Mouse (Mus musculus) midbrain, embryonic 16.5 days (tissue): ENCODE measurements around the gene Gjd2. TPM values are rescaled to one million over a fixed set of nuclear protein-coding genes. Genes with fewer than 3 reads are reported as not detected.

Experiments
- ATAC-seq: fragments of 200-750 bp; cut with Nextera tagmentation; 2 replicates; pipeline ENCODE4 v1.8.0; 2017; ENCODE audit warnings: moderate TSS enrichment
- H3K27ac ChIP-seq: fragments of 300-500 bp; sonication (generic); 2 replicates; pipeline ENCODE4 v1.5.1; 2014; ENCODE audit warnings: mild to moderate bottlenecking, low read length, mixed read lengths
- H3K27me3 ChIP-seq: fragments of 300-500 bp; sonication (generic); 2 replicates; pipeline ENCODE4 v1.6.1; 2014; ENCODE audit warnings: low read depth, low read length, mixed read lengths; ENCODE audit not compliant: control insufficient read depth, insufficient read depth
- H3K36me3 ChIP-seq: fragments of 300-500 bp; sonication (generic); 2 replicates; pipeline ENCODE4 v1.6.1; 2014; ENCODE audit warnings: mild to moderate bottlenecking, low read length, moderate library complexity, mixed read lengths; ENCODE audit not compliant: control insufficient read depth, insufficient read depth
- H3K4me1 ChIP-seq: fragments of 300-500 bp; sonication (generic); 2 replicates; pipeline ENCODE4 v1.6.1; 2014; ENCODE audit warnings: mild to moderate bottlenecking, low read length, mixed read lengths; ENCODE audit not compliant: control insufficient read depth, insufficient read depth
- H3K4me2 ChIP-seq: fragments of 300-500 bp; sonication (generic); 2 replicates; pipeline ENCODE4 v1.6.1; 2014; ENCODE audit warnings: mild to moderate bottlenecking, low read length, mixed read lengths
- H3K4me3 ChIP-seq: fragments of 300-500 bp; sonication (generic); 2 replicates; pipeline ENCODE4 v1.5.1; 2014; ENCODE audit warnings: low read depth, mild to moderate bottlenecking, low read length, moderate library complexity, mixed read lengths
- H3K9ac ChIP-seq: fragments of 300-500 bp; sonication (generic); 2 replicates; pipeline ENCODE4 v1.6.1; 2014; ENCODE audit warnings: low read depth, low read length, mixed read lengths
- H3K9me3 ChIP-seq: fragments of 300-500 bp; sonication (generic); replicated peaks from 2 replicates; pipeline ENCODE4 v1.6.1; 2014; ENCODE audit warnings: mild to moderate bottlenecking, low read length, mixed read lengths; ENCODE audit not compliant: control insufficient read depth, poor library complexity, severe bottlenecking
- WGBS: fragments of 180-500 bp; shearing (Covaris S2); extraction: QIAGEN DNeasy Blood & Tissue Kit; methylation state at CpG from one replicate; pipeline ENCODE4 v1.1.7; 2014; 5-methylcytosine and 5-hydroxymethylcytosine counted together
- polyA plus RNA-seq: library from polyadenylated mRNA; unstranded; fragments of >200 nt; fragmentation: Nextera tagmentation; extraction: Ambion mirVana; gene quantifications from 2 replicates; pipeline ENCODE4 v1.2.1, GENCODE M21; 2015

Gjd2 gene
- polyA plus RNA-seq, 1 experiment from 2014 or later = 11.9 TPM

DNA sequence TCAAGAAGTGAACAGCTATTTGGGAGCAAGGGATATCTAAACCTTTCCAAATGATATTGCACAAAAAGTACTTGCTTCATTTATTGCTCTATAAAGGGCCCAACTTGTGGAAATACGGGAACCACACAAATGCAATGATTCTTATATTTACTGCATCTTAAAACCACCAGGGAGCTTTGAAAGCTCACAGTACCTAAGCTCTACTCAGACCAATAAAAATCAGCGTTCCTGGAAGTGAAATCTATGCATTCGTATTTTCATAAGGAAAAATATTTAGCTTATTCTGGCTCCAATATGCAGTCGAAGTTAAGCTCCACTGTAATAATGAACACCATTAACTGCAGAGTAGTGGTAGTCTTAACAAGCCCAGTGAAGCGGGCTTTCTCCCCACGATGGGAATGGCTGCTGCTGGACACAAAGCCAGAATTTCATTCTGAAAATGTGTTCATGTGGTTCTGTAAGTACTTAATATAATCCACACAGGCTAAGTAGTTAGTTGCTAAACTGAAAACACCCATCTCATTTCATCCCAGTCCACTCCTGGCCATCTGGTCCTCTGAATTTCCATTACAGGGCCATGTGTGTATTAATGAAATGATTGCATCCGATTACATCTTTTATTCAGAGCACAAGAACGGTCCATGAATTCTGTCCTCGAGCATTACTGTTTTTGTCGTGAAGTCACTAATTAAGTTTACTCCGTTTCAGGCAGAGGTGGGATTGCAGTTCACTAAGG lies 6.2 kb upstream of the Gjd2 start:
- H3K4me3 ChIP-seq = no peak overlapping the region
- H3K9ac ChIP-seq = no peak overlapping the region
- WGBS = 55% methylated on average over 11 of the region's 11 CpGs
- H3K4me2 ChIP-seq = no peak overlapping the region
- H3K27ac ChIP-seq = no peak overlapping the region
- ATAC-seq = no peak
- no peaks in the 10 kb centered on the region; the same call in none of the 2 replicates for H3K36me3 ChIP-seq
- H3K9me3 ChIP-seq = no peaks in the 10 kb centered on the region
- no peaks in the 10 kb centered on the region for H3K27me3 ChIP-seq
- H3K4me1 ChIP-seq = peaks cover 11% of the 10 kb centered on the region; the same call in 1 of the 2 replicates

- WGBS = 15% methylated on average over 10 of the region's 10 CpGs
- Histone ChIP-seq H3K27me3 (no peaks in the 10 kb centered on the region), H3K4me2 (peak overlapping the region; percentile 34), H3K4me3 (no peak overlapping the region), H3K9ac (no peak overlapping the region), H3K9me3 (no peaks in the 10 kb centered on the region), H3K4me1 (peaks cover 14% of the 10 kb centered on the region; the same call in 1 of the 2 replicates), H3K36me3 (no peaks in the 10 kb centered on the region; the same call in none of the 2 replicates), H3K27ac (peak overlapping the region; percentile 61; the same call in 1 of the 2 replicates)
- ATAC-seq = no peak
Observed at GRCm38 (mm10) chr2:114018136-114018535, 4.7 kb upstream of the Gjd2 start.

- Histone ChIP-seq H3K4me3 (peak overlapping the region; percentile 83), H3K27me3 (no peaks in the 10 kb centered on the region), H3K9ac (no peak overlapping the region), H3K9me3 (peaks cover 2% of the 10 kb centered on the region; the same call in 1 of the 2 replicates), H3K4me1 (peaks cover 20% of the 10 kb centered on the region; the same call in 1 of the 2 replicates), H3K36me3 (no peaks in the 10 kb centered on the region; the same call in 1 of the 2 replicates), H3K27ac (no peak overlapping the region), H3K4me2 (peak overlapping the region; percentile 83)
- 77% methylated on average over 6 of the region's 6 CpGs for WGBS
- no peak for ATAC-seq
Observed at GRCm38 (mm10) chr2:114014839-114015238, 1.4 kb upstream of the Gjd2 start.

GRCm38 (mm10) chr2:114013846-114014245 lies 427 bp upstream of the Gjd2 start:
- ATAC-seq = peak; percentile 47
- peak overlapping the region; percentile 94 for H3K9ac ChIP-seq
- WGBS = 1% methylated on average over 13 of the region's 13 CpGs
- H3K4me2 ChIP-seq = peak overlapping the region; percentile 83
- H3K9me3 ChIP-seq = peaks cover 2% of the 10 kb centered on the region; the same call in 1 of the 2 replicates
- peak overlapping the region; percentile 88 for H3K27ac ChIP-seq
- H3K27me3 ChIP-seq = no peaks in the 10 kb centered on the region
- H3K36me3 ChIP-seq = no peaks in the 10 kb centered on the region
- H3K4me3 ChIP-seq = peak overlapping the region; percentile 83
- H3K4me1 ChIP-seq = peaks cover 20% of the 10 kb centered on the region; the same call in 1 of the 2 replicates

- Histone ChIP-seq H3K4me3 (peak overlapping the region; percentile 83), H3K27ac (peak overlapping the region; percentile 88), H3K36me3 (no peaks in the 10 kb centered on the region), H3K27me3 (no peaks in the 10 kb centered on the region), H3K4me2 (peak overlapping the region; percentile 83), H3K9ac (peak overlapping the region; percentile 94), H3K9me3 (peaks cover 2% of the 10 kb centered on the region; the same call in 1 of the 2 replicates), H3K4me1 (peaks cover 11% of the 10 kb centered on the region; the same call in 1 of the 2 replicates)
- WGBS = under 1% methylated on average over 19 of the region's 19 CpGs
- peak; percentile 86 for ATAC-seq
Observed at GRCm38 (mm10) chr2:114012749-114013211, 639 bp downstream of the Gjd2 start.

DNA sequence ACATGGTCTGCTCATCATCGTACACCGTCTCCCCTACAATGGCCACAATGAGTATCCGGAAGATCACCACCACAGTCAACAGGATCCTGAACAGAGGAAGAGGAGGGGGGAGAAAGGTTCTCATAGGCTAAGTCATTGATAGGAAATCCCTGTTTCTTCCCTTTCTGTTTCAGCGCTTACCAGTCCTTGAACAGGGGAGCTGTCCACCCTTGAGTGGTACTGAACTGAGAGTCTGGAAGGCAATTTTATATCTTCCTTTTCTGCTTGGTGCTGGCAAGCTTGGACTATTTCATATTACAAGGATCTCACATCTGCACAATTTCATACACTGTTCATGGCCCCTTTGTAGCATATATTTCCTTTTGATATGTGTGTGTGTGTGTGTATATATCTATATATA lies 1.6 kb downstream of the Gjd2 start:
- peak overlapping the region; percentile 41; the same call in 1 of the 2 replicates for H3K9ac ChIP-seq

GRCm38 (mm10) chr2:114008321-114008720 lies 5.1 kb downstream of the Gjd2 start:
- H3K4me3 ChIP-seq = no peak overlapping the region
- no peak overlapping the region for H3K9ac ChIP-seq
- no peaks in the 10 kb centered on the region for H3K27me3 ChIP-seq
- ATAC-seq = no peak
- H3K9me3 ChIP-seq = peaks cover 2% of the 10 kb centered on the region; the same call in 1 of the 2 replicates
- 89% methylated on average over 2 of the region's 2 CpGs for WGBS
- H3K4me1 ChIP-seq = 0 out of 2 replicates have a peak, but pooled peaks cover 6% of the 10 kb centered on the region
- no peak overlapping the region for H3K4me2 ChIP-seq
- H3K36me3 ChIP-seq = no peaks in the 10 kb centered on the region
- H3K27ac ChIP-seq = no peak overlapping the region

More for the DNA sequence above, 1.6 kb downstream of the Gjd2 start:
- Histone ChIP-seq H3K27me3 (no peaks in the 10 kb centered on the region), H3K9me3 (peaks cover 2% of the 10 kb centered on the region; the same call in 1 of the 2 replicates), H3K4me1 (peaks cover 11% of the 10 kb centered on the region; the same call in 1 of the 2 replicates), H3K36me3 (no peaks in the 10 kb centered on the region), H3K4me3 (peak overlapping the region; percentile 83), H3K27ac (0 out of 2 replicates have a peak overlapping the region, but pooled peaks have one; percentile 22), H3K4me2 (peak overlapping the region; percentile 83)
- no peak for ATAC-seq
- WGBS = 47% methylated on average over 4 of the region's 4 CpGs

DNA sequence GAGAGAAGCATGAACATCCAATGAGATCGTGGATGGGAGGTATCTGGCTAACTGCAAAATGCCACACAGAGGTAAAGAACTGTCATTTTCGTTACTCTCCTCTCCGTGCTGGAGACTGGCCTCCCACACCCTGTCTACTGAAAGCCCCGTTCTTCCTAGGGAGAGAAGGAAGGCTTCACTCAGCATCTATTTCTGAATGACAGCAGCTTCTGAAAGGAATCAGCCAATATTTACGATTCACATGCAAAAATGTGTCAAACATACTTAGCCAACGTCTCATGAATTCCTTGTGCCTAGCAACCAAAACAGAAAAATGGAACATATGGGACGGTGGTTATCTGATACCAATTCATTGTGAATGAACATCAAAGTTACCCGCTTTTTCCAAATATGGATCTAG lies 15.9 kb downstream of the Gjd2 start:
- 58% methylated on average over 8 of the region's 8 CpGs for WGBS
- no peaks in the 10 kb centered on the region for H3K27me3 ChIP-seq
- no peaks in the 10 kb centered on the region for H3K4me1 ChIP-seq
- H3K4me3 ChIP-seq = no peak overlapping the region
- H3K36me3 ChIP-seq = no peaks in the 10 kb centered on the region
- H3K4me2 ChIP-seq = no peak overlapping the region
- no peaks in the 10 kb centered on the region for H3K9me3 ChIP-seq
- no peak overlapping the region for H3K9ac ChIP-seq
- 0 out of 2 replicates have a peak, but pooled peaks have one; percentile 21 for ATAC-seq
- no peak overlapping the region for H3K27ac ChIP-seq

GRCm38 (mm10) chr2:113996930-113997329 lies 16.5 kb downstream of the Gjd2 start:
- Histone ChIP-seq H3K27ac (no peak overlapping the region), H3K27me3 (no peaks in the 10 kb centered on the region), H3K4me3 (no peak overlapping the region), H3K36me3 (no peaks in the 10 kb centered on the region), H3K4me1 (no peaks in the 10 kb centered on the region), H3K4me2 (no peak overlapping the region), H3K9ac (no peak overlapping the region), H3K9me3 (no peaks in the 10 kb centered on the region)
- no peak for ATAC-seq
